31 mouse cellular contexts compared by ENCODE assay signal in genomic region chr3:12151329-12151728, GRCm38 (mm10).
A peak's percentile ranks its signal among the peaks of the same experiment; 100 is the strongest.
DNase-seq lines count a peak whose midpoint lies in the region; ATAC-seq and TF ChIP-seq lines count a peak whose summit lies in the region.
"Had no signal": no experiment of that assay in that cellular context is flagged by ENCODE, and none has a peak within 500 bp of the region (broad histone marks: within the 10 kb centered on the region; RNA-seq: fewer than 3 reads in every experiment).

No protein-coding gene starts in this region.

- H3K36me3 ChIP-seq in kidney, postnatal 0 days (ENCODE audit: insufficient read depth, low read length) = no peaks in the 10 kb centered on the region
- H3K36me3 ChIP-seq in lung, embryonic 16.5 days (ENCODE audit: control insufficient read depth, insufficient read depth, low read length) = no peaks in the 10 kb centered on the region
- no peaks in the 10 kb centered on the region for H3K36me3 ChIP-seq in heart, embryonic 10.5 days
- H3K36me3 ChIP-seq: embryonic facial prominence, embryonic 13.5 days; forebrain, embryonic 10.5 days; forebrain, embryonic 15.5 days; heart, embryonic 12.5 days; hindbrain, embryonic 13.5 days; liver, embryonic 15.5 days; neural tube, embryonic 12.5 days had no signal

- no peak overlapping the region for H3K4me2 ChIP-seq in kidney, postnatal 0 days (ENCODE audit: low read length)
- no peak overlapping the region for H3K4me2 ChIP-seq in lung, embryonic 16.5 days (ENCODE audit: low read depth, low read length)
- H3K4me2 ChIP-seq: embryonic facial prominence, embryonic 13.5 days; forebrain, embryonic 15.5 days; heart, embryonic 12.5 days; hindbrain, embryonic 13.5 days; liver, embryonic 15.5 days; midbrain, embryonic 11.5 days; neural tube, embryonic 12.5 days had no signal

- H3K4me3 ChIP-seq in kidney, postnatal 0 days (replicated peaks; ENCODE audit: low read depth, low read length) = no peak overlapping the region
- H3K4me3 ChIP-seq in lung, embryonic 16.5 days (ENCODE audit: low read length) = no peak overlapping the region
- no peak overlapping the region for H3K4me3 ChIP-seq in heart, embryonic 10.5 days
- H3K4me3 ChIP-seq: embryonic facial prominence, embryonic 13.5 days; forebrain, embryonic 10.5 days; forebrain, embryonic 15.5 days; gastrocnemius, adult 2 months; heart, embryonic 12.5 days; hindbrain, embryonic 13.5 days; left cerebral cortex, adult 2 months; liver, embryonic 15.5 days; neural tube, embryonic 12.5 days had no signal

- ATAC-seq in kidney, postnatal 0 days (replicated peaks; ENCODE audit: low FRiP score, low read depth) = no peak
- peak; percentile 56 for ATAC-seq in lung, embryonic 16.5 days (ENCODE audit: low read depth)
- ATAC-seq: forebrain, embryonic 15.5 days; intestine, embryonic 16.5 days; midbrain, embryonic 16.5 days had no signal

- intact Hi-C loops in left cerebral cortex, postnatal 14 days (cut with DNase I) = no loop called here

- no peak for TF ChIP-seq CTCF in kidney, postnatal 0 days (IDR thresholded peaks at IDR 0.05; ENCODE audit: low read depth)

- H3K9me3 ChIP-seq in kidney, postnatal 0 days (replicated peaks; ENCODE audit: low read length) = no peaks in the 10 kb centered on the region
- no peaks in the 10 kb centered on the region for H3K9me3 ChIP-seq in lung, embryonic 16.5 days (ENCODE audit: control insufficient read depth, low read length)
- H3K9me3 ChIP-seq in heart, embryonic 10.5 days = no peaks in the 10 kb centered on the region
- H3K9me3 ChIP-seq: embryonic facial prominence, embryonic 13.5 days; forebrain, embryonic 10.5 days; forebrain, embryonic 15.5 days; heart, embryonic 12.5 days; hindbrain, embryonic 13.5 days; liver, embryonic 15.5 days; neural tube, embryonic 12.5 days had no signal

- H3K27ac ChIP-seq in kidney, postnatal 0 days = no peak overlapping the region
- H3K27ac ChIP-seq in lung, embryonic 16.5 days (ENCODE audit: low read length) = no peak overlapping the region
- no peak overlapping the region for H3K27ac ChIP-seq in heart, embryonic 10.5 days
- H3K27ac ChIP-seq: embryonic facial prominence, embryonic 13.5 days; forebrain, embryonic 10.5 days; forebrain, embryonic 15.5 days; gastrocnemius, adult 2 months; hindbrain, embryonic 13.5 days; left cerebral cortex, adult 2 months; liver, embryonic 15.5 days; neural tube, embryonic 12.5 days had no signal

- WGBS in kidney, postnatal 0 days = 67% methylated on average over 5 of the region's 5 CpGs
- WGBS in lung, embryonic 16.5 days = 58% methylated on average over 5 of the region's 5 CpGs
- whole genome bisulfite sequencing in heart, embryonic 10.5 days = 51% methylated on average over 5 of the region's 5 CpGs

- peak; percentile 44 for DNase-seq in kidney, postnatal 0 days (ENCODE audit: low spot score)
- DNase-seq in kidney, adult 8-10 months = no peak
- no peak for DNase-seq in lung, adult 18-20 months
- DNase-seq in lung, postnatal 10 days = peak; percentile 31
- DNase-seq in heart, embryonic 10.5 days (ENCODE audit: low spot score) = no peak
- DNase-seq in left cerebral cortex, postnatal 14 days (ENCODE audit: low spot score in 2 of 2) = no peak
- DNase-seq: adrenal gland, postnatal 25 days; B cell, adult 2 months; cerebellum, adult 11-12 months; cerebellum, adult 9-11 months; gastrocnemius, adult 2 months; gastrocnemius, postnatal 36 days; heart, adult 18-20 months; heart, postnatal 4 days; left cerebral cortex, postnatal 4 days; right cerebral cortex, adult 18-20 months; spleen, adult 18-20 months; thymus, adult 18-20 months; thymus, postnatal 25 days had no signal

- H3K4me1 ChIP-seq in kidney, postnatal 0 days (replicated peaks; ENCODE audit: insufficient read depth, low read length) = no peaks in the 10 kb centered on the region
- H3K4me1 ChIP-seq in lung, embryonic 16.5 days (replicated peaks; ENCODE audit: control insufficient read depth, insufficient read depth, low read length) = no peaks in the 10 kb centered on the region
- no peaks in the 10 kb centered on the region for H3K4me1 ChIP-seq in heart, embryonic 10.5 days
- H3K4me1 ChIP-seq: embryonic facial prominence, embryonic 13.5 days; forebrain, embryonic 10.5 days; forebrain, embryonic 15.5 days; heart, embryonic 12.5 days; hindbrain, embryonic 13.5 days; liver, embryonic 15.5 days; neural tube, embryonic 12.5 days had no signal

- no peak overlapping the region for H3K9ac ChIP-seq in kidney, postnatal 0 days (ENCODE audit: low read depth, low read length)
- no peak overlapping the region for H3K9ac ChIP-seq in lung, embryonic 16.5 days (ENCODE audit: low read length)
- H3K9ac ChIP-seq: embryonic facial prominence, embryonic 13.5 days; forebrain, embryonic 15.5 days; heart, embryonic 12.5 days; hindbrain, embryonic 13.5 days; liver, embryonic 15.5 days; neural tube, embryonic 12.5 days had no signal

- no peaks in the 10 kb centered on the region for H3K27me3 ChIP-seq in kidney, postnatal 0 days (ENCODE audit: insufficient read depth, low read length)
- H3K27me3 ChIP-seq in lung, embryonic 16.5 days (ENCODE audit: control insufficient read depth, insufficient read depth, low read depth, low read length) = no peaks in the 10 kb centered on the region
- no peaks in the 10 kb centered on the region for H3K27me3 ChIP-seq in heart, embryonic 10.5 days (ENCODE audit: insufficient read depth, poor library complexity, severe bottlenecking)
- H3K27me3 ChIP-seq: embryonic facial prominence, embryonic 13.5 days; forebrain, embryonic 15.5 days; heart, embryonic 12.5 days; hindbrain, embryonic 13.5 days; liver, embryonic 15.5 days; neural tube, embryonic 12.5 days had no signal

Comparison
In these comparisons a context has a peak if more than half of its experiments do, and no peak if none do; other contexts are left out.
1. DNase-seq: peak in kidney, postnatal 0 days (single experiment) and lung, postnatal 10 days (single experiment); none in kidney, adult 8-10 months (0 of 2), lung, adult 18-20 months (0 of 2), heart, embryonic 10.5 days (single experiment) and left cerebral cortex, postnatal 14 days (0 of 2).